In genomic region chr9:29071997-29072396, GRCm38 (mm10) we compare ENCODE assay signal across 23 mouse cellular contexts.
DNase-seq lines count a peak whose midpoint lies in the region; ATAC-seq and TF ChIP-seq lines count a peak whose summit lies in the region.
"Had no signal": no experiment of that assay in that cellular context is flagged by ENCODE, and none has a peak within 500 bp of the region (broad histone marks: within the 10 kb centered on the region; RNA-seq: fewer than 3 reads in every experiment).

No protein-coding gene starts in this region.

- no peaks in the 10 kb centered on the region for H3K27me3 ChIP-seq in cerebellum, adult 2 months (ENCODE audit: control insufficient read depth, insufficient read depth, low read length)
- H3K27me3 ChIP-seq in midbrain, embryonic 15.5 days (replicated peaks), result no peaks in the 10 kb centered on the region
- no peaks in the 10 kb centered on the region for H3K27me3 ChIP-seq in midbrain, postnatal 0 days (ENCODE audit: insufficient read depth, low read length)
- H3K27me3 ChIP-seq: forebrain, embryonic 13.5 days; heart, embryonic 12.5 days; heart, embryonic 15.5 days had no signal

- DNase-seq in cerebellum, adult 2 months, result peak in 1 of 2 experiments; percentile 50
- DNase-seq in cerebellum, adult 11 months, result no peak
- peak; percentile 36 for DNase-seq in heart, adult 11 months
- no peak for DNase-seq in heart, adult 18-20 months
- no peak for DNase-seq in midbrain, postnatal 0 days (ENCODE audit: low spot score)
- peak; percentile 46 for DNase-seq in brain, adult 2 months (ENCODE audit: low read depth, low spot score)
- no peak for DNase-seq in right cerebral cortex, postnatal 25 days
- DNase-seq: adrenal gland, adult 8-10 months; adrenal gland, postnatal 25 days; cerebellum, adult 8-10 months; gastrocnemius, postnatal 10 days; gastrocnemius, postnatal 36 days; heart, postnatal 10 days; heart, postnatal 36 days had no signal

- TF ChIP-seq CTCF in cerebellum, adult 2 months (IDR thresholded peaks at IDR 0.05; ENCODE audit: borderline replicate concordance, insufficient read depth, low read depth, low read length), result no peak
- no peak for TF ChIP-seq CTCF in midbrain, postnatal 0 days (IDR thresholded peaks at IDR 0.05)

- ATAC-seq in midbrain, embryonic 15.5 days (replicated peaks), result no peak
- ATAC-seq in midbrain, postnatal 0 days (ENCODE audit: low FRiP score), result no peak
- ATAC-seq: activated CD4-positive, CD25-positive, alpha-beta regulatory T cell, adult 4 months; forebrain, embryonic 13.5 days; forebrain, embryonic 16.5 days had no signal

- H3K4me1 ChIP-seq in cerebellum, adult 2 months (ENCODE audit: control insufficient read depth, insufficient read depth, low read length), result peaks cover 48% of the 10 kb centered on the region
- peaks cover 19% of the 10 kb centered on the region for H3K4me1 ChIP-seq in midbrain, embryonic 15.5 days
- peaks cover 7% of the 10 kb centered on the region; the same call in 1 of the 2 replicates for H3K4me1 ChIP-seq in midbrain, postnatal 0 days (ENCODE audit: insufficient read depth, low read length)

- 5% methylated on average over 1 of the region's 1 CpGs for WGBS in cerebellum, adult 2 months
- WGBS in midbrain, embryonic 15.5 days, result 74% methylated on average over 1 of the region's 1 CpGs
- WGBS in midbrain, postnatal 0 days, result 67% methylated on average over 1 of the region's 1 CpGs

- H3K4me3 ChIP-seq in cerebellum, adult 2 months (replicated peaks; ENCODE audit: insufficient read depth, low read depth, low read length), result no peak overlapping the region
- H3K4me3 ChIP-seq in midbrain, embryonic 15.5 days, result no peak overlapping the region
- no peak overlapping the region for H3K4me3 ChIP-seq in midbrain, postnatal 0 days (ENCODE audit: low read depth, low read length)
- H3K4me3 ChIP-seq: forebrain, embryonic 10.5 days; forebrain, embryonic 13.5 days; heart, embryonic 12.5 days; heart, embryonic 15.5 days; hindbrain, embryonic 10.5 days had no signal

- H3K9me3 ChIP-seq in midbrain, embryonic 15.5 days, result no peaks in the 10 kb centered on the region
- H3K9me3 ChIP-seq in midbrain, postnatal 0 days (ENCODE audit: low read length), result no peaks in the 10 kb centered on the region
- H3K9me3 ChIP-seq: forebrain, embryonic 10.5 days; forebrain, embryonic 13.5 days; heart, embryonic 12.5 days; heart, embryonic 15.5 days; hindbrain, embryonic 10.5 days had no signal

- no peak overlapping the region for H3K9ac ChIP-seq in midbrain, embryonic 15.5 days
- no peak overlapping the region for H3K9ac ChIP-seq in midbrain, postnatal 0 days (replicated peaks; ENCODE audit: low read length, poor library complexity, severe bottlenecking)
- H3K9ac ChIP-seq: forebrain, embryonic 13.5 days; heart, embryonic 12.5 days; heart, embryonic 15.5 days; hindbrain, embryonic 14.5 days had no signal

- 0 out of 2 replicates have a peak overlapping the region, but pooled peaks have one; percentile 19 for H3K27ac ChIP-seq in cerebellum, adult 2 months (ENCODE audit: insufficient read depth, low read length)
- H3K27ac ChIP-seq in midbrain, embryonic 15.5 days, result peak overlapping the region; percentile 53; the same call in 1 of the 2 replicates
- H3K27ac ChIP-seq in midbrain, postnatal 0 days (ENCODE audit: low read depth, low read length), result no peak overlapping the region
- H3K27ac ChIP-seq: forebrain, embryonic 10.5 days; forebrain, embryonic 13.5 days; heart, embryonic 15.5 days; hindbrain, embryonic 10.5 days; hindbrain, embryonic 14.5 days had no signal

- no peak for TF ChIP-seq POLR2A in cerebellum, adult 2 months (IDR thresholded peaks at IDR 0.05; ENCODE audit: borderline replicate concordance, insufficient read depth, low read length)

- H3K36me3 ChIP-seq in midbrain, embryonic 15.5 days (replicated peaks), result no peaks in the 10 kb centered on the region
- H3K36me3 ChIP-seq in midbrain, postnatal 0 days (ENCODE audit: insufficient read depth, low read length), result no peaks in the 10 kb centered on the region
- H3K36me3 ChIP-seq: forebrain, embryonic 10.5 days; heart, embryonic 12.5 days; heart, embryonic 15.5 days; hindbrain, embryonic 10.5 days had no signal

- no peak overlapping the region for H3K4me2 ChIP-seq in midbrain, embryonic 15.5 days
- no peak overlapping the region for H3K4me2 ChIP-seq in midbrain, postnatal 0 days (ENCODE audit: low read depth, low read length, poor library complexity, severe bottlenecking)
- H3K4me2 ChIP-seq: forebrain, embryonic 13.5 days; heart, embryonic 12.5 days; heart, embryonic 15.5 days; hindbrain, embryonic 14.5 days had no signal

Comparison
In these comparisons a context has a peak if more than half of its experiments do, and no peak if none do; other contexts are left out.
1. DNase-seq: peak in heart, adult 11 months (single experiment) and brain, adult 2 months (single experiment); none in cerebellum, adult 11 months (single experiment), heart, adult 18-20 months (0 of 2), midbrain, postnatal 0 days (single experiment) and right cerebral cortex, postnatal 25 days (single experiment).